Mouse (Mus musculus): Measurements from ENCODE around the gene Zbtb22. TPM values are rescaled to one million over a fixed set of nuclear protein-coding genes. Genes with fewer than 3 reads are reported as not detected.
"Not testable (repeated sequence)": the region's sequence is repeated elsewhere in the genome, so short reads cannot be mapped to it uniquely, and the experiment has no call there.

Gene Zbtb22
- 10 to 100 TPM; 29.2 to 34.3 TPM for total RNA-seq (2021)
- long read RNA-seq, experiment 1, transcript Zbtb22-201 (2 exons, 2,612 nt): major isoform, 59 of 60 reads
- long read RNA-seq, experiment 1, partial matches to known transcripts: 0 of 60 reads
- long read RNA-seq, experiment 1, other reads (novel, unspliced or antisense): 0 of 60 reads
- long read RNA-seq, experiment 2, transcript Zbtb22-201 (2 exons, 2,612 nt): major isoform, 23 of 32 reads
- long read RNA-seq, experiment 2, partial matches to known transcripts: 9 of 32 reads
- long read RNA-seq, experiment 2, other reads (novel, unspliced or antisense): 0 of 32 reads

- DNase-seq: peak; percentile 96
Measured at GRCm38 (mm10) chr17:33915671-33916250, at the start of gene Zbtb22, which contains the start of gene Tapbp. TSS of gene Zbtb22 (plus strand) at chr17:33915904. TSS of gene Tapbp (plus strand) at chr17:33915899.

GRCm38 (mm10) chr17:33873537-33873936 lies 42.2 kb upstream of the Zbtb22 start, which contains the start of gene Gm7029:
TSS of gene Gm7029 (plus strand) at chr17:33873837.
- DNase-seq: not testable (repeated sequence)

- DNase-seq: no peak
Measured at GRCm38 (mm10) chr17:33874411-33874810, 41.3 kb upstream of the Zbtb22 start.

GRCm38 (mm10) chr17:33875797-33876196 lies 39.9 kb upstream of the Zbtb22 start:
- peak; percentile 33 for DNase-seq

- not testable (repeated sequence) for DNase-seq
Measured at GRCm38 (mm10) chr17:33884320-33884719, 31.4 kb upstream of the Zbtb22 start.

- DNase-seq: not testable (repeated sequence)
Measured at GRCm38 (mm10) chr17:33887802-33888201, 27.9 kb upstream of the Zbtb22 start.

GRCm38 (mm10) chr17:33888230-33888629 lies 27.5 kb upstream of the Zbtb22 start:
- not testable (repeated sequence) for DNase-seq

- not testable (repeated sequence) for DNase-seq
Measured at GRCm38 (mm10) chr17:33889941-33890532, 25.7 kb upstream of the Zbtb22 start.

- DNase-seq: peak; percentile 99
Measured at GRCm38 (mm10) chr17:33890533-33891059, 25.1 kb upstream of the Zbtb22 start, which contains the start of gene Kifc1. TSS of gene Kifc1 (minus strand) at chr17:33890661.

- DNase-seq: no peak
Measured at GRCm38 (mm10) chr17:33891357-33891756, 24.3 kb upstream of the Zbtb22 start.

GRCm38 (mm10) chr17:33891892-33892291 lies 23.8 kb upstream of the Zbtb22 start:
- not testable (repeated sequence) for DNase-seq

- no peak for DNase-seq
Measured at GRCm38 (mm10) chr17:33892429-33892828, 23.3 kb upstream of the Zbtb22 start.

GRCm38 (mm10) chr17:33893011-33893410 lies 22.7 kb upstream of the Zbtb22 start:
- DNase-seq: not testable (repeated sequence)

- peak; percentile 49 for DNase-seq
Measured at GRCm38 (mm10) chr17:33897114-33897794, 18.4 kb upstream of the Zbtb22 start.

GRCm38 (mm10) chr17:33898193-33898592 lies 17.5 kb upstream of the Zbtb22 start:
- not testable (repeated sequence) for DNase-seq

GRCm38 (mm10) chr17:33899642-33900041 lies 16.1 kb upstream of the Zbtb22 start:
- DNase-seq: no peak

- no peak for DNase-seq
Measured at GRCm38 (mm10) chr17:33900281-33900988, 15.3 kb upstream of the Zbtb22 start.

- no peak for DNase-seq
Measured at GRCm38 (mm10) chr17:33900989-33901314, 14.8 kb upstream of the Zbtb22 start.

GRCm38 (mm10) chr17:33901653-33902052 lies 14.1 kb upstream of the Zbtb22 start:
- no peak for DNase-seq

- DNase-seq: no peak
Measured at GRCm38 (mm10) chr17:33902079-33902478, 13.6 kb upstream of the Zbtb22 start.

GRCm38 (mm10) chr17:33902491-33902890 lies 13.2 kb upstream of the Zbtb22 start:
- no peak for DNase-seq

Measured in adrenal gland, postnatal 10 days (tissue).